Mouse (Mus musculus) CH12.LX (cell line): ENCODE data around the gene Map3k14. TPM values are rescaled to one million over a fixed set of nuclear protein-coding genes. Genes with fewer than 3 reads are reported as not detected.

Experiments
- DNase-seq: peaks from one replicate; pipeline ENCODE4 v3.0.0-alpha.2; 2013; ENCODE audit errors: extremely low read depth
- H3K27ac ChIP-seq: 2 replicates; pipeline ENCODE4 v1.5.1; 2012; ENCODE audit warnings: low read depth, mild to moderate bottlenecking, control low read depth, moderate library complexity; ENCODE audit not compliant: insufficient read depth
- H3K27me3 ChIP-seq: replicated peaks from 2 replicates; pipeline ENCODE3; 2012; ENCODE audit warnings: inconsistent platforms
- H3K36me3 ChIP-seq, 2 experiments: replicated peaks in 1 of 2; 2 replicates each; pipeline versions ENCODE3 to v1.6.1; 2012; ENCODE audit warnings: inconsistent platforms in 1 of 2, low read length in 1 of 2, mild to moderate bottlenecking in 1 of 2, mixed read lengths in 1 of 2, moderate library complexity in 1 of 2; ENCODE audit not compliant: control insufficient read depth in 1 of 2, insufficient read depth in 1 of 2
- H3K4me1 ChIP-seq, 2 experiments: 2 replicates each; pipeline ENCODE4 v1.6.1; 2012; ENCODE audit warnings: inconsistent platforms in 1 of 2, moderate library complexity in 1 of 2; ENCODE audit not compliant: insufficient read depth in 2 of 2, control insufficient read depth in 1 of 2
- H3K4me2 ChIP-seq: 2 replicates; pipeline ENCODE4 v1.6.1; 2012; ENCODE audit warnings: low read depth, mild to moderate bottlenecking, control low read depth; ENCODE audit not compliant: poor library complexity, insufficient read depth, severe bottlenecking
- H3K4me3 ChIP-seq, 3 experiments: fragments of 150-350 bp in 1 of 3; sonication (generic) in 1 of 3; replicated peaks in 1 of 3; 2 replicates each; pipeline versions ENCODE3 to v1.5.1; 2011 to 2012; ENCODE audit warnings: low read depth in 2 of 3, low read length in 2 of 3, mild to moderate bottlenecking in 2 of 3, moderate library complexity in 2 of 3, control low read depth in 1 of 3, improper control_type of control experiment in 1 of 3, inconsistent platforms in 1 of 3, mixed read lengths in 1 of 3; ENCODE audit not compliant: poor library complexity in 1 of 3
- H3K79me2 ChIP-seq: replicated peaks from 2 replicates; pipeline ENCODE4 v1.6.1; 2012; ENCODE audit warnings: mild to moderate bottlenecking, moderate library complexity; ENCODE audit not compliant: control insufficient read depth, poor library complexity, insufficient read depth, severe bottlenecking; ENCODE audit errors: extremely low read depth
- H3K9ac ChIP-seq: 2 replicates; pipeline ENCODE4 v1.6.1; 2012; ENCODE audit warnings: low read depth, mild to moderate bottlenecking, control low read depth, moderate library complexity; ENCODE audit not compliant: insufficient read depth
- H3K9me3 ChIP-seq: replicated peaks from 2 replicates; pipeline ENCODE3; 2012; ENCODE audit warnings: low read length, inconsistent platforms, mixed read lengths
- BHLHE40 ChIP-seq: IDR thresholded peaks from 2 replicates; pipeline ENCODE4 v1.6.1; 2011; ENCODE audit warnings: mild to moderate bottlenecking, low read depth, low read length, improper control_type of control experiment
- CHD1 ChIP-seq: IDR thresholded peaks from 2 replicates; pipeline ENCODE4 v1.6.1; 2012; ENCODE audit warnings: low read depth, low read length, improper control_type of control experiment, inconsistent platforms
- CHD2 ChIP-seq: IDR thresholded peaks from 2 replicates; pipeline ENCODE4 v1.6.1; 2011; ENCODE audit warnings: low read length, improper control_type of control experiment
- ELF1 ChIP-seq: IDR thresholded peaks from 2 replicates; pipeline ENCODE4 v1.6.1; 2014; ENCODE audit warnings: low read depth, mild to moderate bottlenecking, inconsistent platforms, low read length, improper control_type of control experiment
- HCFC1 ChIP-seq: IDR thresholded peaks from 2 replicates; pipeline ENCODE4 v1.6.1; 2012; ENCODE audit warnings: low read depth, mild to moderate bottlenecking, inconsistent platforms, low read length, improper control_type of control experiment
- JUND ChIP-seq: conservative IDR thresholded peaks from 2 replicates; pipeline ENCODE4 v1.6.1; 2011; ENCODE audit warnings: low read depth, low read length, improper control_type of control experiment
- KAT2A ChIP-seq: IDR thresholded peaks from 2 replicates; pipeline ENCODE4 v1.6.1; 2012; ENCODE audit warnings: low read length, improper control_type of control experiment, inconsistent platforms; ENCODE audit not compliant: insufficient replicate concordance
- MAX ChIP-seq: IDR thresholded peaks from 2 replicates; pipeline ENCODE4 v1.6.1; 2011; ENCODE audit warnings: low read length, improper control_type of control experiment
- PAX5 ChIP-seq: IDR thresholded peaks from 2 replicates; pipeline ENCODE4 v1.6.1; 2012; ENCODE audit warnings: low read length, inconsistent platforms, mixed read lengths
- POLR2AphosphoS2 ChIP-seq: IDR thresholded peaks from 2 replicates; pipeline ENCODE4 v1.6.1; 2011; ENCODE audit warnings: low read depth, low read length, improper control_type of control experiment
- RAD21 ChIP-seq: IDR thresholded peaks from 2 replicates; pipeline ENCODE4 v1.6.1; 2011; ENCODE audit warnings: low read depth, mild to moderate bottlenecking, low read length, improper control_type of control experiment, moderate library complexity
- TCF12 ChIP-seq: IDR thresholded peaks from 2 replicates; pipeline ENCODE4 v1.6.1; 2014; ENCODE audit warnings: low read depth, mild to moderate bottlenecking, inconsistent platforms, low read length, improper control_type of control experiment
- ZC3H11A ChIP-seq: IDR thresholded peaks from 2 replicates; pipeline ENCODE4 v1.6.1; 2012; ENCODE audit warnings: low read depth, mild to moderate bottlenecking, inconsistent platforms, low read length, improper control_type of control experiment
- ZMIZ1 ChIP-seq: IDR thresholded peaks from 2 replicates; pipeline ENCODE4 v1.6.1; 2012; ENCODE audit warnings: low read depth, mild to moderate bottlenecking, inconsistent platforms, low read length, improper control_type of control experiment
- ZNF384 ChIP-seq: IDR thresholded peaks from 2 replicates; pipeline ENCODE4 v1.6.1; 2012; ENCODE audit warnings: low read depth, low read length, improper control_type of control experiment, inconsistent platforms
- dilution Hi-C: fragments of 300-500 bp; cut with MboI; formaldehyde crosslinking; loops from 2 replicates; pipeline ENCODE4 v1.14.3; 2020; ENCODE audit warnings: low sequenced_read_pairs; ENCODE audit not compliant: extremely low pct_unique_long_range_greater_than_20kb, extremely low pct_ligation_motif_present
- in situ Hi-C: fragments of 300-500 bp; cut with MboI; formaldehyde crosslinking; loops from 3 replicates; pipeline ENCODE4 v1.14.3; 2019; ENCODE audit warnings: low sequenced_read_pairs, low pct_ligation_motif_present, low pct_unique_long_range_greater_than_20kb, mixed read lengths
- polyA plus RNA-seq: library from polyadenylated mRNA; unstranded; fragments of >175 nt; gene quantifications from 2 replicates; pipeline ENCODE4 v1.2.1, GENCODE M21; 2012; ENCODE audit warnings: low read depth; ENCODE audit not compliant: insufficient read length
- total RNA-seq, 2 experiments: library from RNA; depleted of rRNA; stranded (reverse); fragments of 300-350 nt in 1 of 2; fragments of >200 nt in 1 of 2; gene quantifications; 2 replicates each; pipeline ENCODE4 v1.2.3; 2012 to 2014

The Map3k14 gene
- total and polyA plus RNA-seq, 3 experiments: 4.5 to 11.2 (median 9.9) TPM

- H3K27ac ChIP-seq: no peak overlapping the region
- H3K9me3 ChIP-seq: no peaks in the 10 kb centered on the region
- H3K4me1 ChIP-seq: peaks cover 34 to 53% of the 10 kb centered on the region in 2 experiments
- dilution Hi-C loops (no loop called here), in situ Hi-C loops (no loop called here)
- TF ChIP-seq ZNF384 (no peak), CHD2 (no peak), MAX (no peak), TCF12 (no peak)
- no peak overlapping the region for H3K9ac ChIP-seq
- no peaks in the 10 kb centered on the region for H3K36me3 ChIP-seq
- no peaks in the 10 kb centered on the region for H3K27me3 ChIP-seq
- no peak overlapping the region for H3K4me2 ChIP-seq
- no peak overlapping the region for H3K4me3 ChIP-seq
- H3K79me2 ChIP-seq: no peaks in the 10 kb centered on the region
- DNase-seq: no peak
Measured at GRCm38 (mm10) chr11:103312655-103313255, 45.5 kb upstream of the Map3k14 start.

- TF ChIP-seq ELF1 (no peak), JUND (no peak), ZC3H11A (no peak), RAD21 (no peak), PAX5 (no peak), POLR2AphosphoS2 (no peak), BHLHE40 (no peak), ZNF384 (no peak), HCFC1 (no peak), KAT2A (no peak), ZMIZ1 (no peak), CHD1 (no peak)
- TF ChIP-seq, all 38 proteins: peak for 0
- no peak overlapping the region for H3K9ac ChIP-seq
- no peak overlapping the region for H3K27ac ChIP-seq
- no peaks in the 10 kb centered on the region for H3K36me3 ChIP-seq
- H3K4me2 ChIP-seq: no peak overlapping the region
- no peaks in the 10 kb centered on the region for H3K9me3 ChIP-seq
- peaks cover 34 to 58% of the 10 kb centered on the region in 2 experiments for H3K4me1 ChIP-seq
- no peak for DNase-seq
- dilution Hi-C loops: no loop called here
- in situ Hi-C loops: no loop called here
- no peaks in the 10 kb centered on the region for H3K27me3 ChIP-seq
- H3K79me2 ChIP-seq: no peaks in the 10 kb centered on the region
- no peak overlapping the region for H3K4me3 ChIP-seq
Measured at GRCm38 (mm10) chr11:103311960-103312611, 44.8 kb upstream of the Map3k14 start.
